ENCODE assay signal across 41 mouse cellular contexts in the genomic region with DNA sequence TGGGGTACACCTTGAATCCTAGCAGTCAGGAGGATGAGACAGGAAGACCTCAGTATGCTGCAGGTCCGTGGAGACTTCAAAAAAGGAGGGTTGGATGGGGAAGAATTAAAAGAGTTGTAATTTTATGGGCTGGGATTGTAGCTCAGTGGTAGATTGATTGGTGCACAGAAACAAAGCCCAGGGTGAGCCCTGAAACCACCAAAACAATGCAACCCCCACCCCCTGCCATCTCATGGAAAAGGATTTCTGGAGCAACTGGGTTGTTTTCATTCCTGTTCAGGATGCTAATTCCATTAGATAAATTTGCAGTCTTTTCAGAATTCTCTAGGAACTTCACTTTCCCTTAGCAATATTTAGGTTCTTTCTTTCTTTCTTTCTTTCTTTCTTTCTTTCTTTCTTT. TPM values are rescaled to one million over a fixed set of nuclear protein-coding genes. Genes with fewer than 3 reads are reported as not detected.
"Had no signal": no experiment of that assay in that cellular context is flagged by ENCODE, and none has a peak within 500 bp of the region (broad histone marks: within the 10 kb centered on the region; RNA-seq: fewer than 3 reads in every experiment).

No protein-coding gene starts in this region.

- DNase-seq: gastrocnemius, postnatal 10 days; gastrocnemius, postnatal 25 days; heart, adult 18-20 months; heart, postnatal 10 days; heart, postnatal 4 days; kidney, adult 18-20 months; kidney, adult 8-10 months; kidney, postnatal 14 days; kidney, postnatal 36 days; liver; liver, embryonic 13.5 days; liver, postnatal 0 days had no signal

RNA-seq across cellular contexts. Expression of gene Dppa4, which starts 0.7 kb away (rescaled TPM):
- total RNA-seq: gastrocnemius, adult 18-20 months; gastrocnemius, postnatal 10 days; gastrocnemius, postnatal 25 days; gastrocnemius, postnatal 4 days; granulocyte monocyte progenitor cell, adult 5-6 weeks; heart, adult 18-20 months; heart, adult 8-10 months; heart, postnatal 10 days; heart, postnatal 25 days; heart, postnatal 4 days; layer of hippocampus, adult 2 months; layer of hippocampus, postnatal 10 days; layer of hippocampus, postnatal 25 days; left cerebral cortex, adult 2 months; left cerebral cortex, postnatal 14 days; left cerebral cortex, postnatal 36 days had no signal
- polyA plus RNA-seq: heart, embryonic 10.5 days; heart, embryonic 12.5 days; heart, embryonic 14.5 days; heart, embryonic 16.5 days; hindbrain, embryonic 12.5 days; hindbrain, embryonic 14.5 days; hindbrain, embryonic 16.5 days; inflammation-experienced regulatory T-cells, adult 6 months; intestine, embryonic 15.5 days; intestine, postnatal 0 days; kidney, embryonic 15.5 days; kidney, postnatal 0 days; large intestine, adult 2 months; limb, embryonic 10.5 days; limb, embryonic 12.5 days; limb, embryonic 14.5 days; liver, embryonic 15.5 days; liver, postnatal 0 days had no signal

RNA-seq across cellular contexts. Expression of gene Dppa2, which starts 20.9 kb away (rescaled TPM):
- total RNA-seq: gastrocnemius, adult 18-20 months; gastrocnemius, postnatal 10 days; gastrocnemius, postnatal 25 days; gastrocnemius, postnatal 4 days; granulocyte monocyte progenitor cell, adult 5-6 weeks; heart, adult 18-20 months; heart, adult 8-10 months; heart, postnatal 10 days; heart, postnatal 25 days; heart, postnatal 4 days; layer of hippocampus, adult 2 months; layer of hippocampus, postnatal 25 days; left cerebral cortex, adult 2 months; left cerebral cortex, postnatal 14 days; left cerebral cortex, postnatal 36 days had no signal
- polyA plus RNA-seq: heart, embryonic 10.5 days; heart, embryonic 12.5 days; heart, embryonic 14.5 days; heart, embryonic 16.5 days; hindbrain, embryonic 10.5 days; hindbrain, embryonic 12.5 days; hindbrain, embryonic 14.5 days; hindbrain, embryonic 16.5 days; inflammation-experienced regulatory T-cells, adult 6 months; intestine, embryonic 15.5 days; kidney, embryonic 15.5 days; kidney, postnatal 0 days; large intestine, adult 2 months; limb, embryonic 10.5 days; limb, embryonic 12.5 days; liver, embryonic 13.5 days; liver, embryonic 15.5 days; liver, postnatal 0 days had no signal
